Mouse (Mus musculus) kidney, adult 2 months (tissue): ENCODE measurements around the gene Rexo2.

Source experiments
- CTCF ChIP-seq: fragments of 200-500 bp; conservative IDR thresholded peaks from 2 replicates; pipeline ENCODE4 v1.5.1; 2011; ENCODE audit warnings: low read depth, mild to moderate bottlenecking, control low read depth, low read length, moderate library complexity, mixed read lengths; ENCODE audit not compliant: insufficient read depth, insufficient read length
- POLR2A ChIP-seq: fragments of 200-500 bp; IDR thresholded peaks from one replicate; pipeline ENCODE4 v1.6.1; 2011; ENCODE audit warnings: low read depth, low read length, control low read depth

DNA sequence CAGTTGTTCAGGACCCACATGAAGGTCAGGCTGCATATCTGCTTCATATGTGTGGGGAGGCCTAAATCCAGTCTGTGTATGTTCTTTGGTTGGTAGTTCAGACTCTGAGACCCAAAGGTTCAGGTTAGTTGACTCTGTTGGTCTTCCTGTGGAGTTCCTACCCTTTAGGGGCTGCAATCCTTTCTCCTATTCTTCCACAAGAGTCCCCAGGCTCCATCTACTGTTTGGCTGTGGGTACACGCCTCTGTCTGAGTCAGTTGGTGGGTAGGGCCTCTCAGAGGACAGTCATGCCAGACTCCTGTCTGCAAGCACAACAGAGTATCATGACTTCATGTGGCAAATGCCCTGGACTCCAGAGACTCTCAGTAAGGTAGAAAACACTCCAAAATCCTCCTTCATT, 57.2 kb downstream of the Rexo2 start:
- TF ChIP-seq CTCF (no peak), POLR2A (no peak)
